Mouse (Mus musculus): ENCODE measurements at regions not wholly inside any gene's neighbourhood (a gene's known extent, or its start where the extent isn't known, plus 50 kb on each side); places are given as distances from the start of the nearest gene placed in this dataset.
A peak's percentile ranks its signal among the peaks of the same experiment; 100 is the strongest.
"Not testable (repeated sequence)": the region's sequence is repeated elsewhere in the genome, so short reads cannot be mapped to it uniquely, and the experiment has no call there.

- DNase-seq (ENCODE audit: low read depth, low spot score) = peak; percentile 9
These were observed 63.8 kb upstream of the Srsf6 start for GRCm38 (mm10) chr2:162867516-162868029.

GRCm38 (mm10) chr2:162866613-162867314, 64.6 kb upstream of the Srsf6 start:
- DNase-seq (ENCODE audit: low read depth, low spot score) = no peak

- no peak for DNase-seq (ENCODE audit: low read depth, low spot score)
These were observed 66.8 kb upstream of the Srsf6 start for GRCm38 (mm10) chr2:162864571-162864970.

- DNase-seq (ENCODE audit: low read depth, low spot score) = no peak
These were observed 76.7 kb upstream of the Srsf6 start for GRCm38 (mm10) chr2:162854606-162855005.

GRCm38 (mm10) chr2:162853576-162853975, 77.8 kb upstream of the Srsf6 start:
- DNase-seq (ENCODE audit: low read depth, low spot score) = no peak

- not testable (repeated sequence) for DNase-seq (ENCODE audit: low read depth, low spot score)
These were observed 89.6 kb upstream of the Srsf6 start for GRCm38 (mm10) chr2:162841761-162842160.

GRCm38 (mm10) chr2:162837776-162838175, 93.6 kb upstream of the Srsf6 start:
- DNase-seq (ENCODE audit: low read depth, low spot score) = no peak

GRCm38 (mm10) chr2:162833741-162834140, 97.6 kb upstream of the Srsf6 start:
- DNase-seq (ENCODE audit: low read depth, low spot score) = no peak

GRCm38 (mm10) chr2:162818787-162819186, 112.5 kb upstream of the Srsf6 start:
- DNase-seq (ENCODE audit: low read depth, low spot score) = no peak

GRCm38 (mm10) chr2:162814205-162814604, 117.1 kb upstream of the Srsf6 start:
- peak; percentile 13 for DNase-seq (ENCODE audit: low read depth, low spot score)

- DNase-seq (ENCODE audit: low read depth, low spot score) = no peak
These were observed 123.6 kb upstream of the Srsf6 start for GRCm38 (mm10) chr2:162807747-162808146.

- DNase-seq (ENCODE audit: low read depth, low spot score) = no peak
These were observed 134.8 kb upstream of the Srsf6 start for GRCm38 (mm10) chr2:162796528-162796927.

GRCm38 (mm10) chr2:162794285-162794684, 133.3 kb upstream of the Ptprt start:
- no peak for DNase-seq (ENCODE audit: low read depth, low spot score)

- no peak for DNase-seq (ENCODE audit: low read depth, low spot score)
These were observed 130.6 kb upstream of the Ptprt start for GRCm38 (mm10) chr2:162791374-162792098.

GRCm38 (mm10) chr2:162784176-162784813, 123.3 kb upstream of the Ptprt start:
- DNase-seq (ENCODE audit: low read depth, low spot score) = no peak

GRCm38 (mm10) chr2:162781599-162781998, 120.7 kb upstream of the Ptprt start:
- no peak for DNase-seq (ENCODE audit: low read depth, low spot score)

GRCm38 (mm10) chr2:162776542-162776941, 115.6 kb upstream of the Ptprt start:
- DNase-seq (ENCODE audit: low read depth, low spot score) = no peak

GRCm38 (mm10) chr2:162772520-162772919, 111.6 kb upstream of the Ptprt start:
- DNase-seq (ENCODE audit: low read depth, low spot score) = no peak

GRCm38 (mm10) chr2:162769711-162770428, 108.9 kb upstream of the Ptprt start:
- no peak for DNase-seq (ENCODE audit: low read depth, low spot score)

GRCm38 (mm10) chr2:162764059-162764458, 103.1 kb upstream of the Ptprt start:
- no peak for DNase-seq (ENCODE audit: low read depth, low spot score)

GRCm38 (mm10) chr2:162740523-162740922, 79.6 kb upstream of the Ptprt start:
- DNase-seq (ENCODE audit: low read depth, low spot score) = no peak

- DNase-seq (ENCODE audit: low read depth, low spot score) = no peak
These were observed 74.8 kb upstream of the Ptprt start for GRCm38 (mm10) chr2:162735761-162736160.
